Mouse (Mus musculus) kidney, embryonic 15.5 days (tissue): Measurements from ENCODE around the gene Zcchc7. TPM values are rescaled to one million over a fixed set of nuclear protein-coding genes. Genes with fewer than 3 reads are reported as not detected.
"Not testable (repeated sequence)": the region's sequence is repeated elsewhere in the genome, so short reads cannot be mapped to it uniquely, and the experiment has no call there.

Experiments
- ATAC-seq: fragments of 200-750 bp; cut with Nextera tagmentation; replicated peaks from 2 replicates; pipeline ENCODE4 v1.8.0; 2017; ENCODE audit warnings: moderate TSS enrichment; ENCODE audit not compliant: low FRiP score
- H3K27ac ChIP-seq: fragments of 300-500 bp; sonication (generic); 2 replicates; pipeline ENCODE4 v1.5.1; 2015; ENCODE audit warnings: mild to moderate bottlenecking, inconsistent platforms
- H3K27me3 ChIP-seq: fragments of 300-500 bp; sonication (generic); 2 replicates; pipeline ENCODE4 v1.6.1; 2015; ENCODE audit warnings: inconsistent platforms
- H3K36me3 ChIP-seq: fragments of 300-500 bp; sonication (generic); 2 replicates; pipeline ENCODE4 v1.6.1; 2015; ENCODE audit warnings: inconsistent platforms
- H3K4me1 ChIP-seq: fragments of 300-500 bp; sonication (generic); 2 replicates; pipeline ENCODE4 v1.6.1; 2015; ENCODE audit warnings: inconsistent platforms
- H3K4me2 ChIP-seq: fragments of 300-500 bp; sonication (generic); 2 replicates; pipeline ENCODE4 v1.6.1; 2015; ENCODE audit warnings: moderate library complexity, mild to moderate bottlenecking, inconsistent platforms
- H3K4me3 ChIP-seq: fragments of 300-500 bp; sonication (generic); replicated peaks from 2 replicates; pipeline ENCODE4 v1.5.1; 2015; ENCODE audit warnings: mild to moderate bottlenecking, inconsistent platforms
- H3K9ac ChIP-seq: fragments of 300-500 bp; sonication (generic); 2 replicates; pipeline ENCODE4 v1.6.1; 2015; ENCODE audit warnings: mild to moderate bottlenecking, inconsistent platforms
- H3K9me3 ChIP-seq: fragments of 300-500 bp; sonication (generic); replicated peaks from 2 replicates; pipeline ENCODE4 v1.6.1; 2016; ENCODE audit warnings: inconsistent platforms
- WGBS: fragments of 180-500 bp; shearing (Covaris S2); methylation state at CpG from one replicate; pipeline ENCODE4 v1.1.7; 2015; ENCODE audit warnings: mixed read lengths; 5-methylcytosine and 5-hydroxymethylcytosine counted together
- polyA plus RNA-seq: library from polyadenylated mRNA; unstranded; fragments of >200 nt; fragmentation: Nextera tagmentation; extraction: Ambion mirVana; gene quantifications from 2 replicates; pipeline ENCODE4 v1.2.1, GENCODE M21; 2015

The Zcchc7 gene
- polyA plus RNA-seq, 1 experiment from 2014 or later: 38.2 TPM

GRCm38 (mm10) chr4:44923129-44923481, 167.4 kb downstream of the Zcchc7 start:
- WGBS: 86% methylated on average over 5 of the region's 5 CpGs
- ATAC-seq: no peak
- no peak overlapping the region for H3K4me2 ChIP-seq

DNA sequence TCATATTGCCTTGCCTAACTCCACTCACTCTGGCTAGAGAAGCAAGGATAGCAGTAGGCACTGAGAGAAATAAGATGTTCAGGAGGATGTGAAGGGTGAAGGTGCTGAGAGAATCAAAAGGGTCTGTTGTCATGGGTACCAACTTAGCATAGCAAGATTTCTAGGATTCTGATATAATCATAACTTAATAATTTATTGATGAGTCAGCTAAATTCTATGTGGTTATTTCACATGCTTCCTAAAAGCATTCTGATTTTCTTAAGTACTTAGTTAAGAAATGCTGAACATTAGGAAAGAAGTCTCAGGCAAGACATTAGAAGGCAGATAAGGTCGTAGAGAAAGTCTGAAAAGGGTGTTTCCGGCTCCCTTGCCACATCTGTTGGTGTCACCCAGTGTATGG, 172.3 kb downstream of the Zcchc7 start:
- H3K27me3 ChIP-seq: no peaks in the 10 kb centered on the region
- ATAC-seq: no peak

More at GRCm38 (mm10) chr4:44923129-44923481, 167.4 kb downstream of the Zcchc7 start:
- no peaks in the 10 kb centered on the region for H3K27me3 ChIP-seq
- H3K9me3 ChIP-seq: no peaks in the 10 kb centered on the region
- H3K9ac ChIP-seq: no peak overlapping the region
- H3K27ac ChIP-seq: no peak overlapping the region
- peaks cover 15% of the 10 kb centered on the region for H3K36me3 ChIP-seq
- no peaks in the 10 kb centered on the region for H3K4me1 ChIP-seq
- H3K4me3 ChIP-seq: no peak overlapping the region

DNA sequence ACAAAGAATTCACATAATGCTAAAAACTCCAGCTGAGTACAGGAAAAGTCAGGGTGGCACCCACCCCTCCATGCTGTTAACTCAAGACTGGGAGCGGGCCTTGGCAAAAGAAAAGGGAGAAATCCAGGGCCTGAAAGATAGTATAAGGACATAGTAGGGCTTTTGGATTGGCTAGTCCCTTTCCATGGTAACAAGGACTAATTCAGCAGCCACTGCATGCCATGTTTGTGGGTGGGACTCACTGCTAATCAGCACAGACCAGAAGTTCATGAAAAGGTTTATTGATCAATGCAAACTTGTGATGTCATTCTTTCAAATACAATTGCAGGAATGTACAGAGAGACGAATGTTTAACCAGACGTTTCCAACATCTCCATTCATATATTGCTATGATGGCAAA, 173.1 kb downstream of the Zcchc7 start:
- no peak for ATAC-seq
- Histone ChIP-seq H3K36me3 (peaks cover 62% of the 10 kb centered on the region), H3K9ac (no peak overlapping the region), H3K27me3 (no peaks in the 10 kb centered on the region), H3K9me3 (no peaks in the 10 kb centered on the region), H3K4me2 (no peak overlapping the region), H3K4me3 (no peak overlapping the region), H3K27ac (no peak overlapping the region), H3K4me1 (no peaks in the 10 kb centered on the region)
- 89% methylated on average over 3 of the region's 3 CpGs for WGBS

More for the DNA sequence above, 172.3 kb downstream of the Zcchc7 start:
- Histone ChIP-seq H3K36me3 (peaks cover 53% of the 10 kb centered on the region), H3K27ac (no peak overlapping the region), H3K4me2 (no peak overlapping the region), H3K4me3 (no peak overlapping the region), H3K9me3 (no peaks in the 10 kb centered on the region), H3K4me1 (no peaks in the 10 kb centered on the region), H3K9ac (no peak overlapping the region)
- WGBS: 73% methylated on average over 2 of the region's 2 CpGs

DNA sequence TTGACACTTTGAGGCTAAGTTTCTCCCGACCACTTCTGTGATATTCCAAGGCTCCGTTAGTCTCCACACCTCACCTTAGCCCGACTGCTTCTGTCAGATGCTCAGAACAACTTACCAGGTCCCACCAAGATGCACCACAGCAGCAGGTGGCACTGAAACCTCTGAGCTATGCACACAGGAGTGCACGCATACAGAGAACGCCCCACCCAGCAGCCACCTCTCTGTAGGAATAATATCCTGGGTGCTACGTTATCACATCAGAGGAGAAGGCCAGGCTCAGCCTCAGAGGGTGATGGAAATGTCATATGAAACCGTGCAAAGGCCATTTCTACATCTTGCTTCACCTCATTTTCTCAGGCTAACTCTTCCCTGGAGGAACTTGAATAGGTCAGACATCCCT, 174.7 kb downstream of the Zcchc7 start:
- Histone ChIP-seq H3K9ac (no peak overlapping the region), H3K4me2 (no peak overlapping the region), H3K4me3 (no peak overlapping the region), H3K36me3 (peaks cover 63% of the 10 kb centered on the region), H3K4me1 (no peaks in the 10 kb centered on the region), H3K27me3 (no peaks in the 10 kb centered on the region), H3K9me3 (no peaks in the 10 kb centered on the region), H3K27ac (no peak overlapping the region)
- ATAC-seq: no peak
- WGBS: 94% methylated on average over 7 of the region's 7 CpGs

GRCm38 (mm10) chr4:44931732-44932131, 176.1 kb downstream of the Zcchc7 start:
- no peaks in the 10 kb centered on the region for H3K27me3 ChIP-seq
- no peak for ATAC-seq
- H3K4me1 ChIP-seq: no peaks in the 10 kb centered on the region
- WGBS: 93% methylated on average over 6 of the region's 6 CpGs
- no peak overlapping the region for H3K9ac ChIP-seq
- no peak overlapping the region for H3K4me3 ChIP-seq
- no peaks in the 10 kb centered on the region for H3K9me3 ChIP-seq
- H3K36me3 ChIP-seq: peaks cover 54% of the 10 kb centered on the region
- H3K4me2 ChIP-seq: no peak overlapping the region
- H3K27ac ChIP-seq: no peak overlapping the region

DNA sequence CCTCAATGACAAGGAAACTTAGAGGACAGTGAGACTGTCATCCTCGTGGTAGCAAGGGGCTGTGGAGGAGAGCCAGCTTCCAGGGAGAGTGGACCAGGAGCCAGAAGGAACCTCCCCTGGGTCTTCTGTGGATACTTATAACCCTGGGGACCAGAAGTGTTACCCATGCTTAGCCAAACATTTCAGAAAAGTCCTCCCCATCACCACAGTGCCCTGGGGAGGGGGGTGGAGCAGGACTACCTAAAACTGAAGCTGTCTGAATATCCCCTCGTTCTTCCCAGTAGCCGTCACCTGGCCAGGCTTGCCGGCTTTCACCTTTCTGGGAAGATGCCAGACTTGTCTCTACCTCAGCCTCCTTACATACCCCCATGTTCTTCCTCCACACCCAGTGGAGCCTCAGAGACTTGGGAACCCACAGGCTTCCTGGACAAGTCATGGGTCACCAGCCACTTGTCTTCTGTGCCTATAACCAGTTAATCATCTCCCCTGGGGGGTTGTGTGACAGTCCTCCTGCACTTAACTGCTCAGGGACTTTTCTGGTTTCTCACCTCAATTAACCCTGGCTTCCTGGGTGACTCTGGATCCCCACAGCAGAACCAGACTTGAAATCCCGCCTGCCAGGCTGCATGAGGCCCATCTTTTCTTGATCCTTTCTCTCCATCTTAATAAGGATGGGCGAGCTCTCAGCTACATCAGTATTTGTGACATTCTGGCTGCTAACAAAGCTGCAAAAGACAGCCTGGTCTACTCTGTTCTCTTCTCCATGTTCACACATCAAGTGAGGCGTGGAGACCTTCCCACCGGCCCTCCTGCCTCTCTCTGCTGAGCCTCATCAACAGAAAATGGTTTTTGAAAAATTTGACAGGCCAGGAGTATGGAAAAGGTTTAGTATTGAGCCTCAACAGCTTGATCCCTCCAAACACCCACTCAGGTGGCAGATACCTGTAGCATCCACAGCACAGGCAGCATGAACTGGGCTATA, 183.0 kb downstream of the Zcchc7 start:
- Histone ChIP-seq H3K4me3 (no peak overlapping the region), H3K9ac (no peak overlapping the region), H3K36me3 (peaks cover 3% of the 10 kb centered on the region), H3K4me1 (peaks cover 1% of the 10 kb centered on the region; the same call in 1 of the 2 replicates), H3K4me2 (no peak overlapping the region), H3K27me3 (no peaks in the 10 kb centered on the region), H3K9me3 (no peaks in the 10 kb centered on the region), H3K27ac (no peak overlapping the region)
- WGBS: 67% methylated on average over 8 of the region's 8 CpGs
- 0 out of 2 replicates have a peak, but pooled peaks have one; percentile 40 for ATAC-seq

DNA sequence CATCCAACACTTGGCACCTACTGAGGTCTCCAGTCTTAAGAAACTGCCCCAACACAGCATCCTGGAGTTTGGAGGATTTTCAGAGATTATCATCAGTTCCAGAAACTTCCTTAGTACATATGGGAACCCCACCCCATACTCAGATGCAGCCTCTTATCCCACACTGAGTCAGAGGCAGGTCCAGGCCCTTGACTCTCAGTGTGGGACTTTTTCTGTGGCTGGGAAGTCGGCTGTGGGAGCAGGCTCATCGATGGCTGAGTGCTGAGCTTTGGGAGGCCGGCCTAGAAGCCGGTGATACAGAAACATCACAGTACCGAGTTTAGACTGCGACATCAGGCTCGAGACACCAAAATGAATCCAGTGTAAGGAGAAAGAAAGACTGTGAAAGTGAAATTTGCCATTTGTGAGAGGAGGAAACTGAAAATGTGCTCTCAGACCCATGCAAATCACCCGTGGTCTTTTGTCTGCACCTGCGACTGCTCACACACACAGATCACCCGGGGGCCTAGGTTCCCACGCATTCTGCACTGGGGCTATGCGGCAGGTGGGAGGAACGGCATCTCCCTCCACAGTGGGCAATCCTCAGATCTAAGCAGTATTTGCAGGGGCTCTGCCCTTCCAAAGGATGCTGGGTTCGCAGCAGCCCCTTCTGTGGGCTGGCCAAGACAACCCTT, 184.0 kb downstream of the Zcchc7 start:
- Histone ChIP-seq H3K4me3 (no peak overlapping the region), H3K9ac (no peak overlapping the region), H3K9me3 (no peaks in the 10 kb centered on the region), H3K4me2 (no peak overlapping the region), H3K27ac (no peak overlapping the region), H3K36me3 (no peaks in the 10 kb centered on the region), H3K27me3 (no peaks in the 10 kb centered on the region), H3K4me1 (peaks cover 2% of the 10 kb centered on the region; the same call in 1 of the 2 replicates)
- no peak for ATAC-seq
- 82% methylated on average over 14 of the region's 14 CpGs for WGBS

DNA sequence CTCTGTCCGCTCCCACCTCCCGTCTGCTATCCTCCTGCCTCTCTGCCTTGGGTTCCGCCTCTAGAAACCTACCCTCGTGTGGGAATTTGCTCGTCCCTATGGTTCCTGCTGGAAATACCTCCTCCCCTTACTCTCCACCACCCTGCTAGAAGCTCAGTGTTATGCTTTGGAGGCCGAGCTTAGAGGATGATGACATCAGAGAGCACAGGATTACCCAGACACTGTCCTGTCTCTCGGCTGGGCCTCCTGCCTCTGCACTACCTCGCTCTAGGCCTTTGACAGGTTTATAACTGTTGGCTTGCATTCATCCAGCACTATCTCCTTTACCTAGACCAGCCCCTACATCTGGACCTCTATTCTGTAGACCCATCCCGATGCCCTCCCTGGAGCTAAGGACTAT, 184.6 kb downstream of the Zcchc7 start:
- Histone ChIP-seq H3K9me3 (no peaks in the 10 kb centered on the region), H3K4me1 (peaks cover 2% of the 10 kb centered on the region; the same call in 1 of the 2 replicates), H3K4me3 (no peak overlapping the region), H3K9ac (no peak overlapping the region), H3K36me3 (no peaks in the 10 kb centered on the region), H3K27me3 (no peaks in the 10 kb centered on the region), H3K4me2 (no peak overlapping the region), H3K27ac (no peak overlapping the region)
- 71% methylated on average over 9 of the region's 9 CpGs for WGBS
- ATAC-seq: no peak

GRCm38 (mm10) chr4:44942237-44942636, 186.6 kb downstream of the Zcchc7 start:
- no peak overlapping the region for H3K4me3 ChIP-seq
- no peaks in the 10 kb centered on the region for H3K27me3 ChIP-seq
- H3K9ac ChIP-seq: no peak overlapping the region
- no peaks in the 10 kb centered on the region for H3K9me3 ChIP-seq
- no peak overlapping the region for H3K4me2 ChIP-seq
- WGBS: 92% methylated on average over 1 of the region's 1 CpGs
- no peaks in the 10 kb centered on the region for H3K36me3 ChIP-seq
- no peak overlapping the region for H3K27ac ChIP-seq
- no peak for ATAC-seq
- peaks cover 2% of the 10 kb centered on the region; the same call in 1 of the 2 replicates for H3K4me1 ChIP-seq

- Histone ChIP-seq H3K27me3 (no peaks in the 10 kb centered on the region), H3K9ac (no peak overlapping the region), H3K4me1 (peaks cover 4% of the 10 kb centered on the region; the same call in 1 of the 2 replicates), H3K36me3 (no peaks in the 10 kb centered on the region), H3K4me3 (no peak overlapping the region), H3K27ac (peak overlapping the region; percentile 56), H3K9me3 (no peaks in the 10 kb centered on the region), H3K4me2 (no peak overlapping the region)
- ATAC-seq: peak; percentile 61
- 73% methylated on average over 6 of the region's 6 CpGs for WGBS
Observed at GRCm38 (mm10) chr4:44943480-44943879, 187.8 kb downstream of the Zcchc7 start.

GRCm38 (mm10) chr4:44944426-44945075, 188.9 kb downstream of the Zcchc7 start:
- 0 out of 2 replicates have a peak overlapping the region, but pooled peaks have one; percentile 22 for H3K27ac ChIP-seq
- no peak overlapping the region for H3K9ac ChIP-seq
- no peaks in the 10 kb centered on the region for H3K36me3 ChIP-seq
- no peak overlapping the region for H3K4me2 ChIP-seq
- H3K4me1 ChIP-seq: peaks cover 4% of the 10 kb centered on the region; the same call in 1 of the 2 replicates
- peak; percentile 66 for ATAC-seq
- WGBS: 87% methylated on average over 10 of the region's 10 CpGs
- no peak overlapping the region for H3K4me3 ChIP-seq
- H3K27me3 ChIP-seq: no peaks in the 10 kb centered on the region
- no peaks in the 10 kb centered on the region for H3K9me3 ChIP-seq

DNA sequence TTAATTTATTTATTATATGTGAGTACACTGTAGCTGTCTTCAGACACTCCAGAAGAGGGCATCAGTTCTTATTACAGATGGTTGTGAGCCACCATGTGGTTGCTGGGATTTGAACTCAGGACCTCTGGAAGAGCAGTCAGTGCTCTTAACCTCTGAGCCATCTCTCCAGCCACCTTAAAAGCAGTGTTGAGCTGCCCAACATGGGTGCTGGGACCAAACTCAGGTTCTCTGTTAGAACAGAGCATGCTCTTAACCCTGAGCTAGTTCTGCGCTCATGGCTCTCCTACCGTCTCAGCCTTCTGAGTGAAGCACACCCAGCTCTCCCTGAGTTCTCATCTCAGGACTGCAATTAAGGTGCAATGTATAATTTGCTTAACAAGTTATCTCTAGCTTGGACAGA, 190.4 kb downstream of the Zcchc7 start:
- H3K27me3 ChIP-seq, H3K4me1 ChIP-seq, H3K9me3 ChIP-seq, H3K27ac ChIP-seq, H3K9ac ChIP-seq, H3K36me3 ChIP-seq, H3K4me2 ChIP-seq, ATAC-seq, H3K4me3 ChIP-seq: not testable (repeated sequence)
- WGBS: 96% methylated on average over 2 of the region's 2 CpGs
